Mouse (Mus musculus): Measurements from ENCODE around the gene Gm28510. TPM values are rescaled to one million over a fixed set of nuclear protein-coding genes. Genes with fewer than 3 reads are reported as not detected.
"Not testable (repeated sequence)": the region's sequence is repeated elsewhere in the genome, so short reads cannot be mapped to it uniquely, and the experiment has no call there.

The Gm28510 gene
- polyA plus RNA-seq (2015; fragmentation: Nextera tagmentation; extraction: Ambion mirVana) = not detected in 2 replicates

DNA sequence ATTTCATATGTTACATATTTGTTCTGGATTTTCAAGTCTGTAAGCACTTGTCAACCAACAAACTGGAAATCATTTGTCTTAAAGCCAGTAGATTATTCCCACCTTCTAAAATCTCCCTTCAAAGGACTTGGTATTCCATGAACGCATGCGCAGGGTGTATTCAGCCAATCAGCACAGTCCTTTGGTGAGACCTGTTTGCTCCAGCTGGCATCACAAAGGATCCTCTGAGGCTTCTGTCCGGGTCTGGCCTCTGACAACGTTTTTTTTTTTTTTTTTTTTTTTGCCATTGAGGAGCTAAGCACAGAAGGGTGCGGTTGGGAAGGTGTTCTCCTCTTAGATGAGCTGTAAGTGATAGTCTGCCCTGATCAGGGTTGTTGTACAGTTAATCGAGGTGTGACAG lies at the start of gene Gm28510:
Gene Gm28510, plus strand, starts transcription at position 301 of the 400 bp plus-strand sequence.
- H3K4me2 ChIP-seq (replicated peaks; ENCODE audit: low read depth, low read length); H3K9ac ChIP-seq (replicated peaks; ENCODE audit: low read depth); H3K9me3 ChIP-seq (ENCODE audit: low read length); H3K4me3 ChIP-seq (ENCODE audit: low read depth, low read length); DNase-seq (ENCODE audit: low spot score); ATAC-seq; H3K36me3 ChIP-seq (ENCODE audit: insufficient read depth, low read length); H3K27ac ChIP-seq (ENCODE audit: low read length); H3K27me3 ChIP-seq (replicated peaks; ENCODE audit: insufficient read depth, low read length); H3K4me1 ChIP-seq (ENCODE audit: insufficient read depth, low read depth, low read length): not testable (repeated sequence)
- WGBS = no CpG with 5 or more reads among the region's 6 CpGs

Other genes starting within 250 kb of the Gm28510 start
- not detected in 2 replicates for gene Gm20834, start 88.1 kb upstream of the Gm28510 start, polyA plus RNA-seq (2015; fragmentation: Nextera tagmentation; extraction: Ambion mirVana)
- not detected in 2 replicates for gene Gm20737, start 123.3 kb downstream of the Gm28510 start, polyA plus RNA-seq (2015; fragmentation: Nextera tagmentation; extraction: Ambion mirVana)
- not detected in 2 replicates for gene Gm21775, start 140.7 kb downstream of the Gm28510 start, polyA plus RNA-seq (2015; fragmentation: Nextera tagmentation; extraction: Ambion mirVana)
- gene Gm21900, start 203.6 kb downstream of the Gm28510 start, polyA plus RNA-seq (2015; fragmentation: Nextera tagmentation; extraction: Ambion mirVana) = not detected in 2 replicates

Measured in lung, postnatal 0 days (tissue).